Mouse (Mus musculus) embryonic facial prominence, embryonic 15.5 days (tissue): Measurements from ENCODE around the gene Pnpla2. TPM values are rescaled to one million over a fixed set of nuclear protein-coding genes. Genes with fewer than 3 reads are reported as not detected.
A peak's percentile ranks its signal among the peaks of the same experiment; 100 is the strongest.

Experiments
- ATAC-seq: fragments of 200-750 bp; cut with Nextera tagmentation; 2 replicates; pipeline ENCODE4 v1.8.0; 2017; ENCODE audit warnings: low read depth, moderate TSS enrichment; ENCODE audit not compliant: insufficient number of reproducible peaks, low FRiP score, low TSS enrichment
- H3K27ac ChIP-seq: fragments of 300-500 bp; sonication (generic); replicated peaks from 2 replicates; pipeline ENCODE4 v1.5.1; 2015; ENCODE audit warnings: mild to moderate bottlenecking, inconsistent platforms
- H3K27me3 ChIP-seq: fragments of 300-500 bp; sonication (generic); 2 replicates; pipeline ENCODE4 v1.6.1; 2015; ENCODE audit warnings: inconsistent platforms
- H3K36me3 ChIP-seq: fragments of 300-500 bp; sonication (generic); 2 replicates; pipeline ENCODE4 v1.6.1; 2015; ENCODE audit warnings: mild to moderate bottlenecking, inconsistent platforms
- H3K4me1 ChIP-seq: fragments of 300-500 bp; sonication (generic); 2 replicates; pipeline ENCODE4 v1.6.1; 2015; ENCODE audit warnings: inconsistent platforms
- H3K4me2 ChIP-seq: fragments of 300-500 bp; sonication (generic); replicated peaks from 2 replicates; pipeline ENCODE4 v1.6.1; 2015; ENCODE audit warnings: mild to moderate bottlenecking, inconsistent platforms
- H3K4me3 ChIP-seq: fragments of 300-500 bp; sonication (generic); replicated peaks from 2 replicates; pipeline ENCODE4 v1.5.1; 2015; ENCODE audit warnings: mild to moderate bottlenecking, inconsistent platforms
- H3K9ac ChIP-seq: fragments of 300-500 bp; sonication (generic); 2 replicates; pipeline ENCODE4 v1.6.1; 2015; ENCODE audit warnings: inconsistent platforms
- H3K9me3 ChIP-seq: fragments of 300-500 bp; sonication (generic); replicated peaks from 2 replicates; pipeline ENCODE4 v1.6.1; 2016; ENCODE audit warnings: inconsistent platforms
- WGBS: fragments of 180-500 bp; shearing (Covaris S2); methylation state at CpG from one replicate; pipeline ENCODE4 v1.1.7; 2015; 5-methylcytosine and 5-hydroxymethylcytosine counted together
- polyA plus RNA-seq: library from polyadenylated mRNA; unstranded; fragments of >200 nt; fragmentation: Nextera tagmentation; extraction: Ambion mirVana; gene quantifications from 2 replicates; pipeline ENCODE4 v1.2.1, GENCODE M21; 2015

Pnpla2 gene
- polyA plus RNA-seq, 1 experiment from 2014 or later: 27.9 TPM

DNA sequence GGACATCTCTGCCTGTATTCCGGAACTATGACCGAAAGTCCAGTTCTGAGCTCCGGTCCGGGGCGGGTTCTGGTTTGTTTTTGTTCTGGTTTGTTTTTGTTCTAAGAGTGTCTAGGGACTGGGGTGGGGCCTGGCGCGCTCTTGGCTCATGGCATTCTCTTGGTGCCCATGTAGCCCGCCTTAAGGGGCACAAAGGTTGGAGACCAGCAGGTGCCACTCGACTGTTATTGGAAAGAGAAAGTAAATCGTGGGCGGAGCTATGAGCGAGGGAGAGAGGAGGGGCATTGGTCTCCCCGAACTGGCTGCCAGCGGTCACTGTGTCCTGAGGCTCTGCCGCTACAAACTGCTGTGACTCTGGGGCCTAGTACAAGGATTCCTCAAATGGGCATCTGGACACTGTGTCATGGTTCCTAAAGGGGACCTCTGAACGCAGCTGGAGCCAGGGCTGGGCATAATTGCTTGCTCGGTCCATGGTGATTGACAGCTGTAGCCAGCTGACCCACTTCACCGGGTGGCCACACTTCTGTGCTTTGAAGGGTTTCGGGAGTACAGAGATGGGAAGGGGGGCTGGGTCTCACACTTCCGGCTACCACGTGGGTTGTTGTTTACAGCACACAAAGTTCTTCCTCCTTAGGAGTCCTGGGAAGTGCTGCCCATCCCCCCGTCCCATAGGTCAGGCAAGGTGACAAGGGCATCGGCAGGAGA is 764 bp downstream of the Pnpla2 start:
- Histone ChIP-seq H3K9ac (peak overlapping the region; percentile 54), H3K36me3 (peaks cover 23% of the 10 kb centered on the region), H3K27me3 (peaks cover 22% of the 10 kb centered on the region), H3K4me3 (peak overlapping the region; percentile 67), H3K4me1 (peaks cover 17% of the 10 kb centered on the region), H3K9me3 (no peaks in the 10 kb centered on the region), H3K27ac (peak overlapping the region; percentile 51), H3K4me2 (peak overlapping the region; percentile 98)
- ATAC-seq: no peak
- 4% methylated on average over 23 of the region's 23 CpGs for WGBS

DNA sequence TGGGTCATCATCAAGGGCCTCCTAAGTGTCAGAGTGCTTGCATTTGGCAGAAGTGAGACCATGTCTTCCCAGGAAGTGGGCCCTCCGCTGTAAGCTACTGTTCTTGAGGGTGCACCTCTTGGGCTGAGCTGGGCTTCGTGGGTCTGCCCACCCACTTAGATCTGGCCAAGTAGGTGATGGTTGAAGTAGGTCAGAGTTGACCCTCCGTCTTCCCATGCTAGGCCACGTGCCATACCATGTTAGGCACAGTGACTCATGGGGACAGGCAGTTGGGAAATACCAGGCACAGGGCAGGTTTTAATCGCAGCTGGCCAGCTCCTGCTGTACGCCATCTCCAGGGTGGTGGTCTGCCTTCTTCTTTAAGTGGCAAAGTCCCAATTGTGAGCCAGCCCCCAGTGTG is 1.7 kb downstream of the Pnpla2 start:
- no peak overlapping the region for H3K4me3 ChIP-seq

GRCm38 (mm10) chr7:141457236-141457635 is 2.2 kb downstream of the Pnpla2 start:
- peaks cover 8% of the 10 kb centered on the region for H3K36me3 ChIP-seq
- H3K9me3 ChIP-seq: no peaks in the 10 kb centered on the region
- H3K27me3 ChIP-seq: peaks cover 36% of the 10 kb centered on the region
- H3K9ac ChIP-seq: no peak overlapping the region
- H3K4me1 ChIP-seq: peaks cover 25% of the 10 kb centered on the region
- 89% methylated on average over 14 of the region's 14 CpGs for WGBS
- no peak overlapping the region for H3K4me2 ChIP-seq
- no peak for ATAC-seq
- H3K27ac ChIP-seq: no peak overlapping the region
- H3K4me3 ChIP-seq: no peak overlapping the region

More for the DNA sequence above, 1.7 kb downstream of the Pnpla2 start:
- Histone ChIP-seq H3K9me3 (no peaks in the 10 kb centered on the region), H3K27ac (no peak overlapping the region), H3K9ac (no peak overlapping the region), H3K4me1 (peaks cover 21% of the 10 kb centered on the region), H3K4me2 (no peak overlapping the region), H3K36me3 (peaks cover 13% of the 10 kb centered on the region), H3K27me3 (peaks cover 31% of the 10 kb centered on the region)
- no peak for ATAC-seq
- WGBS: 85% methylated on average over 6 of the region's 6 CpGs

GRCm38 (mm10) chr7:141457986-141458660 is 3.1 kb downstream of the Pnpla2 start:
- Histone ChIP-seq H3K36me3 (0 out of 2 replicates have a peak, but pooled peaks cover 7% of the 10 kb centered on the region), H3K4me1 (peaks cover 25% of the 10 kb centered on the region), H3K27me3 (peaks cover 44% of the 10 kb centered on the region), H3K9ac (no peak overlapping the region), H3K27ac (no peak overlapping the region), H3K9me3 (no peaks in the 10 kb centered on the region), H3K4me2 (no peak overlapping the region), H3K4me3 (no peak overlapping the region)
- no peak for ATAC-seq
- 71% methylated on average over 15 of the region's 15 CpGs for WGBS

GRCm38 (mm10) chr7:141458661-141459060 is 3.7 kb downstream of the Pnpla2 start:
- Histone ChIP-seq H3K27me3 (peaks cover 49% of the 10 kb centered on the region), H3K4me3 (no peak overlapping the region), H3K4me1 (peaks cover 25% of the 10 kb centered on the region), H3K27ac (no peak overlapping the region), H3K9ac (no peak overlapping the region), H3K4me2 (no peak overlapping the region), H3K9me3 (no peaks in the 10 kb centered on the region), H3K36me3 (0 out of 2 replicates have a peak, but pooled peaks cover 7% of the 10 kb centered on the region)
- ATAC-seq: no peak
- 89% methylated on average over 11 of the region's 11 CpGs for WGBS

- WGBS: 87% methylated on average over 17 of the region's 17 CpGs
- H3K36me3 ChIP-seq: 0 out of 2 replicates have a peak, but pooled peaks cover 7% of the 10 kb centered on the region
- no peak overlapping the region for H3K27ac ChIP-seq
- H3K4me1 ChIP-seq: peaks cover 26% of the 10 kb centered on the region
- no peak for ATAC-seq
- H3K4me2 ChIP-seq: no peak overlapping the region
- no peak overlapping the region for H3K4me3 ChIP-seq
- peaks cover 56% of the 10 kb centered on the region for H3K27me3 ChIP-seq
- no peaks in the 10 kb centered on the region for H3K9me3 ChIP-seq
- no peak overlapping the region for H3K9ac ChIP-seq
Measured at GRCm38 (mm10) chr7:141459301-141459711, 4.3 kb downstream of the Pnpla2 start.

DNA sequence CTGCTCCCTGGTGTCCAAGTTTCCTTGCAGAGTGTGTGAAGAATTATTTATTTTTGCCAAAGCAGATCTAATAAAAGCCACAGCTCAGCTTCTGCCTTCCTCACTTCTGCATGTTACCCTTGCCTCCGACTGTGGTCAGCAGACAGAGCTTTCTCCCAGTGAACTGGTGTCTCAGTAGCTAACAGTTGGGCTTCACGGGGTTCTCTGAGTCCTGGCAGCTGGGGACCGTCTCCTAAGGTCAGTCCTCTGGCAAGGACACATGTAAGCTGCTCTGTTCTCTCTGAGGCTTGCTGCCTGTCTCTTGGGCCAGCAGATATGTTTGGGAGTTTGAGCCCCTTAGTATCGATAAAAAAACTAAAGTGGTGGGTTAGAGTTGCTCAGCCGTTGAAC is 5.0 kb downstream of the Pnpla2 start:
- Histone ChIP-seq H3K36me3 (0 out of 2 replicates have a peak, but pooled peaks cover 7% of the 10 kb centered on the region), H3K4me1 (peaks cover 28% of the 10 kb centered on the region), H3K4me3 (no peak overlapping the region), H3K4me2 (no peak overlapping the region), H3K9me3 (no peaks in the 10 kb centered on the region), H3K27ac (no peak overlapping the region), H3K27me3 (peaks cover 62% of the 10 kb centered on the region), H3K9ac (no peak overlapping the region)
- no peak for ATAC-seq
- 64% methylated on average over 5 of the region's 5 CpGs for whole genome bisulfite sequencing

DNA sequence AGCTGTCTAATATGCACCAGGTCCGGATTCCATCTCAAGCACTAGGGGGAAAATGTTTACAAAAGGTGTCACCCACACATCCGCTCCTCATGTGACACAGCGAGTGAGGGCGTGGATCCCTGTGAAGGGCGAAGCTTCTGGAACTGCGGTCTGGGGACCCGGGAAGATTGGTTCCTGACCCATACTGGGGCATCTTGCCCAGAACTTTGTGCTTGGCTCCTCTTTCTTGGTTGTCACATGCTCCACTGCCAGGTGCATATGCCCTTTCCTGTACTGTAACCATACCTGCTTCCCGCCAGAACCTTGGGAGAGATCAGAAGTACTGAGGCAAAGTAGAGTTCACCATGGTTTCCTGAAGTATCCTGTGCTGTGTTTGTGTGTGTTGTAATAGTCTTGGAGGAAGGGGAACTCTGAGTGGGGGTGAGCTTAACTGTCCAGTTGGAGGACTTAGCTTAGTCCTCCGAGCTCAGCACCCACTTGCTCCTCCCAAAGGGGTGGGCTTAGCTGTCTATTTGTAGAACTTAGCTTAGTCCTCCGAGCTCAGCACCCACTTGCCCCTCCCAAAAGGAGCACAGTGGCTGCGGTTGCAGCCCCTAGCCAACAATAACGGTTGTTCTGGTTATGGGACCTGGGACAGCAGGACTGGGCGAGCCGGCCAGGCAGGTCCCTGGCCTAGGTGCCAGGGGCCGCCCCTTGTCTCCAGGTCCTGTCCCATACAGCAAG is 5.6 kb downstream of the Pnpla2 start, which contains the start of gene Cracr2b:
Gene Cracr2b, plus strand, starts transcription at position 704 of the 723 bp plus-strand sequence.
- Histone ChIP-seq H3K27me3 (peaks cover 67% of the 10 kb centered on the region), H3K4me2 (peak within 1 kb of the TSS; percentile 64), H3K36me3 (0 out of 2 replicates have a peak, but pooled peaks cover 7% of the 10 kb centered on the region), H3K4me1 (peaks cover 31% of the 10 kb centered on the region), H3K4me3 (peak within 1 kb of the TSS; percentile 39), H3K9me3 (no peaks in the 10 kb centered on the region), H3K27ac (no peak within 1 kb of the TSS), H3K9ac (0 out of 2 replicates have a peak within 1 kb of the TSS, but pooled peaks have one; percentile 26)
- WGBS: 54% methylated on average over 15 of the region's 15 CpGs
- no peak for ATAC-seq

- 0 out of 2 replicates have a peak overlapping the region, but pooled peaks have one; percentile 26 for H3K9ac ChIP-seq
- peak overlapping the region; percentile 39 for H3K4me3 ChIP-seq
- 2% methylated on average over 59 of the region's 59 CpGs for WGBS
- no peaks in the 10 kb centered on the region for H3K9me3 ChIP-seq
- H3K36me3 ChIP-seq: 0 out of 2 replicates have a peak, but pooled peaks cover 7% of the 10 kb centered on the region
- ATAC-seq: no peak
- peaks cover 30% of the 10 kb centered on the region for H3K4me1 ChIP-seq
- peak overlapping the region; percentile 64 for H3K4me2 ChIP-seq
- H3K27me3 ChIP-seq: peaks cover 74% of the 10 kb centered on the region
- no peak overlapping the region for H3K27ac ChIP-seq
Measured at GRCm38 (mm10) chr7:141461521-141462332, 6.7 kb downstream of the Pnpla2 start.

- no peak overlapping the region for H3K9ac ChIP-seq
- peaks cover 36% of the 10 kb centered on the region for H3K4me1 ChIP-seq
- no peak for ATAC-seq
- H3K9me3 ChIP-seq: no peaks in the 10 kb centered on the region
- 0 out of 2 replicates have a peak, but pooled peaks cover 7% of the 10 kb centered on the region for H3K36me3 ChIP-seq
- H3K4me3 ChIP-seq: peak overlapping the region; percentile 39; the same call in 1 of the 2 replicates
- no peak overlapping the region for H3K27ac ChIP-seq
- H3K27me3 ChIP-seq: peaks cover 74% of the 10 kb centered on the region
- H3K4me2 ChIP-seq: peak overlapping the region; percentile 64
- 5% methylated on average over 5 of the region's 5 CpGs for WGBS
Measured at GRCm38 (mm10) chr7:141462333-141462821, 7.4 kb downstream of the Pnpla2 start.
